Mouse (Mus musculus) hindbrain, embryonic 10.5 days (tissue): Measurements from ENCODE around the gene Olfr324. TPM values are rescaled to one million over a fixed set of nuclear protein-coding genes. Genes with fewer than 3 reads are reported as not detected.

ENCODE experiments used
- DNase-seq: peaks from one replicate; pipeline ENCODE4 v3.0.0-alpha.2; 2017; ENCODE audit warnings: low spot score
- H3K27ac ChIP-seq: fragments of 300-500 bp; sonication (generic); 2 replicates; pipeline ENCODE4 v1.5.1; 2016; ENCODE audit warnings: mild to moderate bottlenecking, moderate library complexity
- H3K27me3 ChIP-seq: fragments of 300-500 bp; sonication (generic); 2 replicates; pipeline ENCODE4 v1.6.1; 2016; ENCODE audit warnings: mild to moderate bottlenecking; ENCODE audit not compliant: poor library complexity, insufficient read depth, severe bottlenecking
- H3K36me3 ChIP-seq: fragments of 300-500 bp; sonication (generic); 2 replicates; pipeline ENCODE4 v1.6.1; 2016; ENCODE audit warnings: mild to moderate bottlenecking, moderate library complexity
- H3K4me1 ChIP-seq: fragments of 300-500 bp; sonication (generic); replicated peaks from 2 replicates; pipeline ENCODE4 v1.6.1; 2016; ENCODE audit warnings: mild to moderate bottlenecking
- H3K4me3 ChIP-seq: fragments of 300-500 bp; sonication (generic); 2 replicates; pipeline ENCODE4 v1.5.1; 2016; ENCODE audit warnings: mild to moderate bottlenecking, moderate library complexity
- H3K9me3 ChIP-seq: fragments of 300-500 bp; sonication (generic); 2 replicates; pipeline ENCODE4 v1.6.1; 2016; ENCODE audit warnings: mild to moderate bottlenecking, moderate library complexity
- WGBS: fragments of 180-500 bp; shearing (Covaris S2); methylation state at CpG from one replicate; pipeline ENCODE4 v1.1.7; 2016; 5-methylcytosine and 5-hydroxymethylcytosine counted together
- polyA plus RNA-seq: library from polyadenylated mRNA; unstranded; fragments of >200 nt; fragmentation: Nextera tagmentation; extraction: Ambion mirVana; gene quantifications from 2 replicates; pipeline ENCODE4 v1.2.1, GENCODE M21; 2016

Gene Olfr324
- polyA plus RNA-seq, 1 experiment from 2014 or later: not detected

GRCm38 (mm10) chr11:58640272-58640867 is 45.5 kb downstream of the Olfr324 start, which contains the start of gene Trim58:
Gene Trim58 (plus strand): TSS chr11:58640465.
- Histone ChIP-seq H3K4me1 (peaks cover 10% of the 10 kb centered on the region), H3K27ac (peak within 1 kb of the TSS; percentile 79), H3K9me3 (no peaks in the 10 kb centered on the region), H3K27me3 (peaks cover 41% of the 10 kb centered on the region), H3K36me3 (no peaks in the 10 kb centered on the region), H3K4me3 (peak within 1 kb of the TSS; percentile 52)
- peak; percentile 43 for DNase-seq
- 6% methylated on average over 34 of the region's 34 CpGs for WGBS

GRCm38 (mm10) chr11:58641057-58641456 is 46.1 kb downstream of the Olfr324 start:
- DNase-seq: no peak
- peak overlapping the region; percentile 52 for H3K4me3 ChIP-seq
- H3K27me3 ChIP-seq: peaks cover 41% of the 10 kb centered on the region
- 29% methylated on average over 14 of the region's 14 CpGs for WGBS
- peak overlapping the region; percentile 79 for H3K27ac ChIP-seq
- H3K4me1 ChIP-seq: peaks cover 10% of the 10 kb centered on the region
- no peaks in the 10 kb centered on the region for H3K9me3 ChIP-seq
- H3K36me3 ChIP-seq: no peaks in the 10 kb centered on the region

GRCm38 (mm10) chr11:58641638-58642358 is 46.9 kb downstream of the Olfr324 start:
- Histone ChIP-seq H3K27ac (no peak overlapping the region), H3K9me3 (no peaks in the 10 kb centered on the region), H3K36me3 (no peaks in the 10 kb centered on the region), H3K4me3 (no peak overlapping the region), H3K4me1 (peaks cover 10% of the 10 kb centered on the region), H3K27me3 (peaks cover 41% of the 10 kb centered on the region)
- no peak for DNase-seq
- WGBS: 86% methylated on average over 13 of the region's 13 CpGs

DNA sequence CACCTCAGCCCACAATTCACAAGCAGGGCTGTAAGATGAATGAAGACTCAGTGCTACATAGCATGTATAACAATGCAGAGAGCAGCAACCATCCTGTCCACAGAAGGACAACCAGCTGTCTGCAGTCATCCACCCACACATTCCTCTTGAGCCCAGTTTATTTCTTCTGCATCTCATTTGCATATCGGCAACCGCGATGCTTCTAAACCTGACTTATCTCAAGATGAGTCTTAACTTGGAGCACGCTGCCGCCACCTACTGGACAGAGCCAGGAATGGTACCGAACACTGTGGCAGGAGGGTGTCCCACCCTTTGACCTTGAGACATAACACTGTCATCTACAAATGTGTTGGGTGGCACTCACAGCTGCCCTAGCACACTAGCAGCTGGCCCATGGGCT is 48.4 kb downstream of the Olfr324 start:
- DNase-seq: peak; percentile 48
- Histone ChIP-seq H3K27ac (no peak overlapping the region), H3K9me3 (no peaks in the 10 kb centered on the region), H3K27me3 (peaks cover 31% of the 10 kb centered on the region), H3K4me3 (no peak overlapping the region), H3K4me1 (peaks cover 10% of the 10 kb centered on the region), H3K36me3 (no peaks in the 10 kb centered on the region)
- 36% methylated on average over 6 of the region's 6 CpGs for WGBS

Other genes starting within 250 kb of the Olfr324 start
- not detected in 2 replicates for gene Lypd8, start 216.1 kb upstream of the Olfr324 start, polyA plus RNA-seq
- gene 1810065E05Rik, start 174.0 kb upstream of the Olfr324 start, polyA plus RNA-seq: not detected in 2 replicates
- not detected in 2 replicates for gene Gm12253, start 162.6 kb upstream of the Olfr324 start, polyA plus RNA-seq
- gene Lypd9, start 142.2 kb upstream of the Olfr324 start, polyA plus RNA-seq: not detected in 2 replicates
- gene Olfr30, start 132.8 kb upstream of the Olfr324 start, polyA plus RNA-seq: not detected in 2 replicates
- not detected in 2 replicates for gene Olfr332, start 102.6 kb upstream of the Olfr324 start, polyA plus RNA-seq
- not detected in 2 replicates for gene Olfr331, start 92.5 kb upstream of the Olfr324 start, polyA plus RNA-seq
- not detected in 2 replicates for gene Olfr330, start 60.3 kb upstream of the Olfr324 start, polyA plus RNA-seq
- not detected in 2 replicates for gene Olfr329-ps, start 48.7 kb upstream of the Olfr324 start, polyA plus RNA-seq
- not detected in 2 replicates for gene Olfr328, start 39.5 kb upstream of the Olfr324 start, polyA plus RNA-seq
- not detected in 2 replicates for gene Olfr224, start 24.6 kb upstream of the Olfr324 start, polyA plus RNA-seq
- not detected in 2 replicates for gene Olfr325, start 17.4 kb upstream of the Olfr324 start, polyA plus RNA-seq
- not detected in 2 replicates for gene 2210407C18Rik, start 21.0 kb downstream of the Olfr324 start, polyA plus RNA-seq
- gene Olfr323, start 35.4 kb downstream of the Olfr324 start, polyA plus RNA-seq: not detected in 2 replicates
- gene Trim58, start 45.4 kb downstream of the Olfr324 start, polyA plus RNA-seq: 0.54 and 0.60 TPM in 2 replicates
- gene Olfr322, start 63.7 kb downstream of the Olfr324 start, polyA plus RNA-seq: not detected in 2 replicates
- gene Olfr320, start 86.0 kb downstream of the Olfr324 start, polyA plus RNA-seq: not detected in 2 replicates
- gene Olfr319, start 104.0 kb downstream of the Olfr324 start, polyA plus RNA-seq: not detected in 2 replicates
- gene Olfr318, start 128.9 kb downstream of the Olfr324 start, polyA plus RNA-seq: not detected in 2 replicates
- gene Olfr317, start 144.1 kb downstream of the Olfr324 start, polyA plus RNA-seq: not detected in 2 replicates
- gene Olfr316, start 157.6 kb downstream of the Olfr324 start, polyA plus RNA-seq: not detected in 2 replicates
- gene Olfr315, start 178.1 kb downstream of the Olfr324 start, polyA plus RNA-seq: not detected in 2 replicates
- not detected in 2 replicates for gene Olfr314, start 187.8 kb downstream of the Olfr324 start, polyA plus RNA-seq
- gene Fam183b, start 206.8 kb downstream of the Olfr324 start, polyA plus RNA-seq: 8.4 and 19.1 TPM in 2 replicates
- not detected in 2 replicates for gene Olfr313, start 219.9 kb downstream of the Olfr324 start, polyA plus RNA-seq
- gene Olfr312, start 234.1 kb downstream of the Olfr324 start, polyA plus RNA-seq: not detected in 2 replicates
- not detected in 2 replicates for gene Olfr311, start 244.1 kb downstream of the Olfr324 start, polyA plus RNA-seq